ENCODE assay signal across 9 mouse cellular contexts in the genomic region with DNA sequence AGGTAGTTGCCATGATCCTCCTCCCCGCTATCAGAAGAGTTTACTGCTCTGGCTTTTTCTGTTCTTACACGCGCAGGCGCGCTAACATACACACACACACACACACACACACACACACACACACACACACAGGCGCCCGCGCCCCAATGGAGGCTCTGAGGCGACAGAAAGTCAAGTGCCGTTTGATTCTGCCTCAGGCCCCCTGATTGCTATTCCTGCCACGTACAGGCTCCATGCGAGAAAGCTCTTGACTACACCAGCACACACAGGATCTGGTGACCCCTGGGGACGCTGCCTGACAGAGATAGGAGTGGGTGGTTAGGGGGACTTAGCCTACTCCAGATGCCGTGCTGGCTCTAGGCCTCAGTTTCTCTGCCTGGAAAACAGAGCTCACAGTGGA. TPM values are rescaled to one million over a fixed set of nuclear protein-coding genes. Genes with fewer than 3 reads are reported as not detected.
DNase-seq lines count a peak whose midpoint lies in the region; ATAC-seq and TF ChIP-seq lines count a peak whose summit lies in the region.
"Had no signal": no experiment of that assay in that cellular context is flagged by ENCODE, and none has a peak within 500 bp of the region (broad histone marks: within the 10 kb centered on the region; RNA-seq: fewer than 3 reads in every experiment).

No protein-coding gene starts in this region.

- 37% methylated on average over 14 of the region's 14 CpGs for WGBS in embryonic facial prominence, embryonic 13.5 days
- 12% methylated on average over 14 of the region's 14 CpGs for WGBS in midbrain, postnatal 0 days

- peaks cover 10% of the 10 kb centered on the region for H3K27me3 ChIP-seq in embryonic facial prominence, embryonic 13.5 days
- H3K27me3 ChIP-seq in midbrain, postnatal 0 days (ENCODE audit: insufficient read depth, low read length) = no peaks in the 10 kb centered on the region

- no peak overlapping the region; the same call in 1 of the 2 replicates for H3K4me3 ChIP-seq in embryonic facial prominence, embryonic 13.5 days
- H3K4me3 ChIP-seq in midbrain, postnatal 0 days (ENCODE audit: low read depth, low read length) = peak overlapping the region; percentile 66; the same call in 1 of the 2 replicates

- peak; percentile 66 to 70 for DNase-seq in layer of hippocampus, postnatal 10 days (ENCODE audit: low spot score in 2 of 2)
- DNase-seq in layer of hippocampus, postnatal 36 days = no peak
- peak; percentile 63 for DNase-seq in kidney, adult 9 months
- peak; percentile 90 for DNase-seq in midbrain, postnatal 0 days (ENCODE audit: low spot score)
- no peak for DNase-seq in spleen, postnatal 4 days (ENCODE audit: low spot score in 2 of 2)
- no peak for DNase-seq in adrenal gland, adult (ENCODE audit: inconsistent age in 2 of 2, low spot score in 1 of 2)

- no peak for ATAC-seq in embryonic facial prominence, embryonic 13.5 days (ENCODE audit: insufficient number of reproducible peaks, insufficient read depth, low FRiP score, low TSS enrichment, low read depth)
- ATAC-seq in midbrain, postnatal 0 days (ENCODE audit: low FRiP score) = peak; percentile 74
- ATAC-seq in frontal cortex, adult (ENCODE audit: low TSS enrichment) = no peak

- H3K4me2 ChIP-seq in embryonic facial prominence, embryonic 13.5 days = peak overlapping the region; percentile 86
- H3K4me2 ChIP-seq in midbrain, postnatal 0 days (ENCODE audit: low read depth, low read length, poor library complexity, severe bottlenecking) = peak overlapping the region; percentile 93

- peaks cover 38% of the 10 kb centered on the region for H3K36me3 ChIP-seq in embryonic facial prominence, embryonic 13.5 days
- peaks cover 25% of the 10 kb centered on the region; the same call in 1 of the 2 replicates for H3K36me3 ChIP-seq in midbrain, postnatal 0 days (ENCODE audit: insufficient read depth, low read length)

- peaks cover 21% of the 10 kb centered on the region for H3K4me1 ChIP-seq in embryonic facial prominence, embryonic 13.5 days
- H3K4me1 ChIP-seq in midbrain, postnatal 0 days (ENCODE audit: insufficient read depth, low read length) = 0 out of 2 replicates have a peak, but pooled peaks cover 7% of the 10 kb centered on the region

- H3K27ac ChIP-seq in embryonic facial prominence, embryonic 13.5 days = no peak overlapping the region
- peak overlapping the region; percentile 81 for H3K27ac ChIP-seq in midbrain, postnatal 0 days (ENCODE audit: low read depth, low read length)
- H3K27ac ChIP-seq: macrophage had no signal

- H3K9me3 ChIP-seq in embryonic facial prominence, embryonic 13.5 days = no peaks in the 10 kb centered on the region
- H3K9me3 ChIP-seq in midbrain, postnatal 0 days (ENCODE audit: low read length) = no peaks in the 10 kb centered on the region

- no peak for TF ChIP-seq CTCF in midbrain, postnatal 0 days (IDR thresholded peaks at IDR 0.05)

- peak overlapping the region; percentile 83 for H3K9ac ChIP-seq in embryonic facial prominence, embryonic 13.5 days
- peak overlapping the region; percentile 87 for H3K9ac ChIP-seq in midbrain, postnatal 0 days (replicated peaks; ENCODE audit: low read length, poor library complexity, severe bottlenecking)

RNA-seq across cellular contexts. Expression of a gene that starts 0.7 kb away (rescaled TPM):
- total RNA-seq in layer of hippocampus, postnatal 10 days (2021) = 10 to 100 TPM; 53.7 to 55.3 TPM
- 10 to 100 TPM; 24.4 to 26.8 TPM for total RNA-seq in layer of hippocampus, postnatal 36 days (2021)
- 35.2 and 35.5 TPM in 2 replicates for polyA plus RNA-seq in embryonic facial prominence, embryonic 13.5 days (2015; fragmentation: Nextera tagmentation; extraction: Ambion mirVana)
- 227 and 253 TPM in 2 replicates for total RNA-seq in midbrain, postnatal 0 days (2014; rRNA removed)
- polyA plus RNA-seq in midbrain, postnatal 0 days (2015; fragmentation: Nextera tagmentation; extraction: Ambion mirVana) = 172 and 188 TPM in 2 replicates
- polyA plus RNA-seq: macrophage had no signal

RNA-seq across cellular contexts. Expression of a gene that starts 10.7 kb away (rescaled TPM):
- 10 to 100 TPM; 15.9 to 16.8 TPM for total RNA-seq in layer of hippocampus, postnatal 10 days (2021)
- 10 to 100 TPM; 17.4 to 20.5 TPM for total RNA-seq in layer of hippocampus, postnatal 36 days (2021)
- 27.0 and 29.5 TPM in 2 replicates for polyA plus RNA-seq in embryonic facial prominence, embryonic 13.5 days (2015; fragmentation: Nextera tagmentation; extraction: Ambion mirVana)
- 9.8 and 10.1 TPM in 2 replicates for total RNA-seq in midbrain, postnatal 0 days (2014; rRNA removed)
- polyA plus RNA-seq in midbrain, postnatal 0 days (2015; fragmentation: Nextera tagmentation; extraction: Ambion mirVana) = 14.6 and 16.1 TPM in 2 replicates

RNA-seq across cellular contexts. Expression of a gene that starts 16.7 kb away (rescaled TPM):
- 100 to 1,000 TPM in 1 of 2 experiments, 10 to 100 TPM in 1; 98.0 to 101 TPM for total RNA-seq in layer of hippocampus, postnatal 10 days (2021)
- 10 to 100 TPM; 70.1 to 75.8 TPM for total RNA-seq in layer of hippocampus, postnatal 36 days (2021)
- 31.9 and 40.5 TPM in 2 replicates for polyA plus RNA-seq in embryonic facial prominence, embryonic 13.5 days (2015; fragmentation: Nextera tagmentation; extraction: Ambion mirVana)
- total RNA-seq in midbrain, postnatal 0 days (2014; rRNA removed) = 122 and 129 TPM in 2 replicates
- 188 and 225 TPM in 2 replicates for polyA plus RNA-seq in midbrain, postnatal 0 days (2015; fragmentation: Nextera tagmentation; extraction: Ambion mirVana)
- polyA plus RNA-seq: macrophage had no signal

RNA-seq across cellular contexts. Expression of a gene that starts 17.1 kb away (rescaled TPM):
- 1 to 10 TPM; 3.1 to 3.8 TPM for total RNA-seq in layer of hippocampus, postnatal 10 days (2021)
- total RNA-seq in layer of hippocampus, postnatal 36 days (2021) = 1 to 10 TPM; 1.1 to 1.2 TPM
- 1.3 and 1.9 TPM in 2 replicates for polyA plus RNA-seq in embryonic facial prominence, embryonic 13.5 days (2015; fragmentation: Nextera tagmentation; extraction: Ambion mirVana)
- total RNA-seq in midbrain, postnatal 0 days (2014; rRNA removed) = 2.5 and 3.0 TPM in 2 replicates
- polyA plus RNA-seq in midbrain, postnatal 0 days (2015; fragmentation: Nextera tagmentation; extraction: Ambion mirVana) = 7.4 and 8.2 TPM in 2 replicates

RNA-seq across cellular contexts. Expression of a gene that starts 20.3 kb away (rescaled TPM):
- 1 to 10 TPM; 3.9 to 4.4 TPM for total RNA-seq in layer of hippocampus, postnatal 10 days (2021)
- total RNA-seq in layer of hippocampus, postnatal 36 days (2021) = 1 to 10 TPM; 3.4 to 5.4 TPM
- polyA plus RNA-seq in embryonic facial prominence, embryonic 13.5 days (2015; fragmentation: Nextera tagmentation; extraction: Ambion mirVana) = 5.8 and 7.2 TPM in 2 replicates
- 2.8 and 3.5 TPM in 2 replicates for total RNA-seq in midbrain, postnatal 0 days (2014; rRNA removed)
- polyA plus RNA-seq in midbrain, postnatal 0 days (2015; fragmentation: Nextera tagmentation; extraction: Ambion mirVana) = 5.7 and 6.6 TPM in 2 replicates

Comparison
In these comparisons a context has a peak if more than half of its experiments do, and no peak if none do; other contexts are left out.
1. DNase-seq: peak in layer of hippocampus, postnatal 10 days (2 of 2), kidney, adult 9 months (single experiment) and midbrain, postnatal 0 days (single experiment); none in layer of hippocampus, postnatal 36 days (0 of 2), spleen, postnatal 4 days (0 of 2) and adrenal gland, adult (0 of 2).